In genomic region chr2:118415601-118416355, GRCm38 (mm10) we compare ENCODE assay signal across 16 mouse cellular contexts.
"Had no signal": no experiment of that assay in that cellular context is flagged by ENCODE, and none has a peak within 500 bp of the region (broad histone marks: within the 10 kb centered on the region; RNA-seq: fewer than 3 reads in every experiment).

No protein-coding gene starts in this region.

- H3K9ac ChIP-seq: neural tube, embryonic 13.5 days; neural tube, embryonic 15.5 days; stomach, embryonic 15.5 days had no signal

- H3K27ac ChIP-seq: neural tube, embryonic 13.5 days; neural tube, embryonic 15.5 days; stomach, embryonic 15.5 days; stomach, postnatal 0 days had no signal

- H3K27me3 ChIP-seq: neural tube, embryonic 13.5 days; neural tube, embryonic 15.5 days; stomach, embryonic 15.5 days had no signal

- DNase-seq: retina, postnatal 1 day; right cerebral cortex, adult 18-20 months; right cerebral cortex, postnatal 14 days; right cerebral cortex, postnatal 25 days; right cerebral cortex, postnatal 4 days; spleen, adult 18-20 months; thymus, adult 18-20 months; thymus, adult 2 months; thymus, postnatal 14 days; thymus, postnatal 25 days; thymus, postnatal 36 days; thymus, postnatal 4 days had no signal

- H3K4me1 ChIP-seq: neural tube, embryonic 13.5 days; neural tube, embryonic 15.5 days; stomach, embryonic 15.5 days had no signal

- H3K4me3 ChIP-seq: neural tube, embryonic 13.5 days; neural tube, embryonic 15.5 days; stomach, embryonic 15.5 days had no signal

- H3K9me3 ChIP-seq: neural tube, embryonic 13.5 days; neural tube, embryonic 15.5 days; stomach, embryonic 15.5 days had no signal
